Mouse (Mus musculus) bone marrow, adult 2 months (tissue): ENCODE data around the gene Crcp.
A peak's percentile ranks its signal among the peaks of the same experiment; 100 is the strongest.

Source experiments
- CTCF ChIP-seq: fragments of 200-500 bp; IDR thresholded peaks from 2 replicates; pipeline ENCODE4 v1.5.1; 2011; ENCODE audit warnings: low read length, control low read depth; ENCODE audit not compliant: control insufficient read depth, insufficient read depth
- POLR2A ChIP-seq: fragments of 200-500 bp; IDR thresholded peaks from 2 replicates; pipeline ENCODE4 v1.6.1; 2011; ENCODE audit warnings: low read depth, mild to moderate bottlenecking, control low read depth, low read length, borderline replicate concordance; ENCODE audit not compliant: control insufficient read depth

- TF ChIP-seq CTCF (0 out of 2 replicates have a peak, but pooled peaks have one; percentile 16), POLR2A (no peak)
These were observed 31.4 kb upstream of the Crcp start for GRCm38 (mm10) chr5:129997700-129998099.
